ENCODE assay signal across 8 mouse cellular contexts in the genomic region with DNA sequence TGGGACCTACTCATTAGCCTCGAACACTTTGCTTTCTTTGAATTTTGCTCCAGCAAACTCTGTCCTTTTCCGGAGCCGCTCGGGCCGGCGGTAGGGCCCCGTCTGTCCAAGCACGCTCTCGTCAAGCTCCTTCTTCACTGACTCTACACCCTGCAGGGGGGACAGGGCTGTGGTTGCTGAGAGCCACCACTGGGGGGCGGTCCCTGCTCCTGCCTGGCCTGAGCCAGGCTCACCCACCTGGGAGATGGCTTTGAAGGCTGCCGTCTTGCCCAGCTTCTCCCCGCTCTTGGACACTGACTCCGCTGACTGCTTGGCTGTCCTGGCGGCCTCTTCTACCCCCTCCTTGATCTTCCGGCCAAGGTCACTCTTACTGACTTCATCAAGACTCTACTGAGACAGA. TPM values are rescaled to one million over a fixed set of nuclear protein-coding genes. Genes with fewer than 3 reads are reported as not detected.
DNase-seq lines count a peak whose midpoint lies in the region; ATAC-seq and TF ChIP-seq lines count a peak whose summit lies in the region.

No protein-coding gene starts in this region.

- H3K36me3 ChIP-seq in hindbrain, embryonic 15.5 days, result peaks cover 72% of the 10 kb centered on the region
- H3K36me3 ChIP-seq in hindbrain, embryonic 10.5 days, result peaks cover 99% of the 10 kb centered on the region
- H3K36me3 ChIP-seq in E14TG2a.4 (ENCODE audit: insufficient read depth, low read length), result peaks cover 87% of the 10 kb centered on the region
- peaks cover 95% of the 10 kb centered on the region for H3K36me3 ChIP-seq in forebrain, embryonic 12.5 days (replicated peaks)

- no peaks in the 10 kb centered on the region for H3K27me3 ChIP-seq in hindbrain, embryonic 15.5 days
- H3K27me3 ChIP-seq in hindbrain, embryonic 10.5 days (ENCODE audit: insufficient read depth, poor library complexity, severe bottlenecking), result no peaks in the 10 kb centered on the region
- no peaks in the 10 kb centered on the region for H3K27me3 ChIP-seq in E14TG2a.4 (ENCODE audit: insufficient read depth, low read length)
- H3K27me3 ChIP-seq in forebrain, embryonic 12.5 days, result no peaks in the 10 kb centered on the region

- no peak overlapping the region for H3K27ac ChIP-seq in hindbrain, embryonic 15.5 days (replicated peaks)
- no peak overlapping the region for H3K27ac ChIP-seq in hindbrain, embryonic 10.5 days
- no peak overlapping the region for H3K27ac ChIP-seq in forebrain, embryonic 12.5 days

- no peaks in the 10 kb centered on the region for H3K4me1 ChIP-seq in hindbrain, embryonic 15.5 days (replicated peaks)
- H3K4me1 ChIP-seq in hindbrain, embryonic 10.5 days (replicated peaks), result no peaks in the 10 kb centered on the region
- H3K4me1 ChIP-seq in E14TG2a.4 (replicated peaks; ENCODE audit: low read depth, low read length), result peaks cover 25% of the 10 kb centered on the region
- no peaks in the 10 kb centered on the region for H3K4me1 ChIP-seq in forebrain, embryonic 12.5 days

- H3K9me3 ChIP-seq in hindbrain, embryonic 15.5 days, result no peaks in the 10 kb centered on the region
- no peaks in the 10 kb centered on the region for H3K9me3 ChIP-seq in hindbrain, embryonic 10.5 days
- no peaks in the 10 kb centered on the region for H3K9me3 ChIP-seq in E14TG2a.4 (ENCODE audit: low read length)
- no peaks in the 10 kb centered on the region for H3K9me3 ChIP-seq in forebrain, embryonic 12.5 days

- no peak overlapping the region for H3K9ac ChIP-seq in hindbrain, embryonic 15.5 days
- no peak overlapping the region for H3K9ac ChIP-seq in forebrain, embryonic 12.5 days

- DNase-seq in hindbrain, embryonic 10.5 days (ENCODE audit: low spot score), result no peak
- no peak for DNase-seq in gastrocnemius, postnatal 10 days
- no peak for DNase-seq in ovary, adult 18-20 months (ENCODE audit: low spot score)
- no peak for DNase-seq in left cerebral cortex, postnatal 36 days (ENCODE audit: low spot score in 2 of 2)

- no peak overlapping the region for H3K4me2 ChIP-seq in hindbrain, embryonic 15.5 days
- no peak overlapping the region for H3K4me2 ChIP-seq in forebrain, embryonic 12.5 days

- peak; percentile 61 for TF ChIP-seq CTCF in E14TG2a.4 (conservative IDR thresholded peaks at IDR 0.05; ENCODE audit: low read length)

- 76% methylated on average over 15 of the region's 15 CpGs for WGBS in hindbrain, embryonic 15.5 days
- WGBS in hindbrain, embryonic 10.5 days, result 81% methylated on average over 15 of the region's 15 CpGs
- WGBS in forebrain, embryonic 12.5 days, result 80% methylated on average over 15 of the region's 15 CpGs

- H3K4me3 ChIP-seq in hindbrain, embryonic 15.5 days, result no peak overlapping the region
- no peak overlapping the region for H3K4me3 ChIP-seq in hindbrain, embryonic 10.5 days
- H3K4me3 ChIP-seq in E14TG2a.4 (replicated peaks; ENCODE audit: low read length), result no peak overlapping the region
- H3K4me3 ChIP-seq in forebrain, embryonic 12.5 days (replicated peaks), result no peak overlapping the region

- intact Hi-C loops in left cerebral cortex, postnatal 36 days (cut with DNase I), result no loop called here

- ATAC-seq in hindbrain, embryonic 15.5 days (ENCODE audit: low FRiP score, low read depth), result peak; percentile 40; the same call in 1 of the 2 replicates
- ATAC-seq in forebrain, embryonic 12.5 days (ENCODE audit: low FRiP score), result 0 out of 2 replicates have a peak, but pooled peaks have one; percentile 51
- peak; percentile 90 for ATAC-seq in megakaryocyte progenitor cell, adult 5-6 weeks (replicated peaks; ENCODE audit: poor library complexity)

RNA-seq across cellular contexts. Expression of gene Timm44, which starts 8.1 kb away (rescaled TPM):
- 40.1 and 41.8 TPM in 2 replicates for polyA plus RNA-seq in hindbrain, embryonic 15.5 days (2015; fragmentation: Nextera tagmentation; extraction: Ambion mirVana)
- polyA plus RNA-seq in hindbrain, embryonic 10.5 days (2016; fragmentation: Nextera tagmentation; extraction: Ambion mirVana), result 60.6 and 67.2 TPM in 2 replicates
- 54.1 and 55.6 TPM in 2 replicates for polyA plus RNA-seq in forebrain, embryonic 12.5 days (2016; fragmentation: Nextera tagmentation; extraction: Ambion mirVana)
- total RNA-seq in megakaryocyte progenitor cell, adult 5-6 weeks (2015), result 65.6 and 89.1 TPM in 2 replicates
- 128 and 146 TPM in 2 replicates for total RNA-seq in megakaryocyte progenitor cell, adult 5-6 weeks (2017)
- 10 to 100 TPM; 72.4 to 74.5 TPM for total RNA-seq in gastrocnemius, postnatal 10 days (2021)
- total RNA-seq in left cerebral cortex, postnatal 36 days (2021), result 10 to 100 TPM; 58.9 to 75.6 TPM

RNA-seq across cellular contexts. Expression of gene Ctxn1, which starts 8.6 kb away (rescaled TPM):
- polyA plus RNA-seq in hindbrain, embryonic 15.5 days (2015; fragmentation: Nextera tagmentation; extraction: Ambion mirVana), result 270 and 299 TPM in 2 replicates
- polyA plus RNA-seq in hindbrain, embryonic 10.5 days (2016; fragmentation: Nextera tagmentation; extraction: Ambion mirVana), result 133 and 197 TPM in 2 replicates
- polyA plus RNA-seq in forebrain, embryonic 12.5 days (2016; fragmentation: Nextera tagmentation; extraction: Ambion mirVana), result 189 and 199 TPM in 2 replicates
- total RNA-seq in megakaryocyte progenitor cell, adult 5-6 weeks (2015), result 2.8 and 4.2 TPM in 2 replicates
- 0.81 TPM in 1 of 2 replicates, not detected in the other for total RNA-seq in megakaryocyte progenitor cell, adult 5-6 weeks (2017)
- 1 to 10 TPM; 3.8 to 4.5 TPM for total RNA-seq in gastrocnemius, postnatal 10 days (2021)
- 100 to 1,000 TPM; 599 to 686 TPM for total RNA-seq in left cerebral cortex, postnatal 36 days (2021)

RNA-seq across cellular contexts. Expression of gene Snapc2, which starts 14.7 kb away (rescaled TPM):
- polyA plus RNA-seq in hindbrain, embryonic 15.5 days (2015; fragmentation: Nextera tagmentation; extraction: Ambion mirVana), result 64.5 and 75.6 TPM in 2 replicates
- 62.1 and 69.8 TPM in 2 replicates for polyA plus RNA-seq in hindbrain, embryonic 10.5 days (2016; fragmentation: Nextera tagmentation; extraction: Ambion mirVana)
- polyA plus RNA-seq in forebrain, embryonic 12.5 days (2016; fragmentation: Nextera tagmentation; extraction: Ambion mirVana), result 63.2 and 67.2 TPM in 2 replicates
- 18.3 and 22.3 TPM in 2 replicates for total RNA-seq in megakaryocyte progenitor cell, adult 5-6 weeks (2015)
- total RNA-seq in megakaryocyte progenitor cell, adult 5-6 weeks (2017), result 8.4 and 12.0 TPM in 2 replicates
- 10 to 100 TPM; 13.0 to 15.4 TPM for total RNA-seq in gastrocnemius, postnatal 10 days (2021)
- total RNA-seq in left cerebral cortex, postnatal 36 days (2021), result 10 to 100 TPM; 28.5 to 36.5 TPM

RNA-seq across cellular contexts. Expression of gene Tgfbr3l, which starts 19.6 kb away (rescaled TPM):
- polyA plus RNA-seq in hindbrain, embryonic 15.5 days (2015; fragmentation: Nextera tagmentation; extraction: Ambion mirVana), result 4.3 and 4.8 TPM in 2 replicates
- 2.4 and 3.7 TPM in 2 replicates for polyA plus RNA-seq in hindbrain, embryonic 10.5 days (2016; fragmentation: Nextera tagmentation; extraction: Ambion mirVana)
- 3.7 and 4.5 TPM in 2 replicates for polyA plus RNA-seq in forebrain, embryonic 12.5 days (2016; fragmentation: Nextera tagmentation; extraction: Ambion mirVana)
- 2.5 and 3.9 TPM in 2 replicates for total RNA-seq in megakaryocyte progenitor cell, adult 5-6 weeks (2015)
- total RNA-seq in megakaryocyte progenitor cell, adult 5-6 weeks (2017), result 2.3 and 2.8 TPM in 2 replicates
- 1 to 10 TPM; 2.8 to 5.1 TPM for total RNA-seq in gastrocnemius, postnatal 10 days (2021)
- 10 to 100 TPM in 1 of 2 experiments, 1 to 10 TPM in 1; 6.4 to 14.1 TPM for total RNA-seq in left cerebral cortex, postnatal 36 days (2021)

RNA-seq across cellular contexts. Expression of gene Gm49320, which starts 29.0 kb away (rescaled TPM):
- 0.83 and 0.92 TPM in 2 replicates for polyA plus RNA-seq in hindbrain, embryonic 15.5 days (2015; fragmentation: Nextera tagmentation; extraction: Ambion mirVana)
- polyA plus RNA-seq in hindbrain, embryonic 10.5 days (2016; fragmentation: Nextera tagmentation; extraction: Ambion mirVana), result 0.68 and 1.8 TPM in 2 replicates
- polyA plus RNA-seq in forebrain, embryonic 12.5 days (2016; fragmentation: Nextera tagmentation; extraction: Ambion mirVana), result 1.3 and 1.8 TPM in 2 replicates
- total RNA-seq in megakaryocyte progenitor cell, adult 5-6 weeks (2015), result 1.2 and 2.6 TPM in 2 replicates
- total RNA-seq in megakaryocyte progenitor cell, adult 5-6 weeks (2017), result not detected in 2 replicates
- total RNA-seq in gastrocnemius, postnatal 10 days (2021), result under 1 TPM; 0.14 to 0.31 TPM
- 1 to 10 TPM in 1 of 2 experiments, not detected in 1; 1.4 TPM for total RNA-seq in left cerebral cortex, postnatal 36 days (2021)

Comparison
In these comparisons a context has a peak if more than half of its experiments do, and no peak if none do; other contexts are left out.
1. ATAC-seq: peak in every context shown above with its lines; median percentile 90 in megakaryocyte progenitor cell, adult 5-6 weeks; 51 in forebrain, embryonic 12.5 days; 40 in hindbrain, embryonic 15.5 days.
2. RNA of gene Ctxn1, which starts 8.6 kb away (total RNA-seq): 599 to 686 TPM in left cerebral cortex, postnatal 36 days; 3.8 to 4.5 TPM in gastrocnemius, postnatal 10 days and 0.81 to 4.2 TPM in megakaryocyte progenitor cell, adult 5-6 weeks; every median in the first group is over 100 times any median in the second.